Mouse (Mus musculus) ES-E14 (cell line): ENCODE results near the gene Prickle2. TPM values are rescaled to one million over a fixed set of nuclear protein-coding genes. Genes with fewer than 3 reads are reported as not detected.

Experiments
- DNase-seq: peaks from one replicate; pipeline ENCODE4 v3.0.0-alpha.2; 2013; ENCODE audit warnings: low read depth, low spot score
- H3K27ac ChIP-seq: 2 replicates; pipeline ENCODE4 v1.5.1; 2012; ENCODE audit warnings: low read depth, mild to moderate bottlenecking, low read length, moderate library complexity, mixed read lengths; ENCODE audit not compliant: poor library complexity, insufficient read depth, severe bottlenecking
- H3K36me3 ChIP-seq: 2 replicates; pipeline ENCODE4 v1.6.1; 2012; ENCODE audit warnings: mild to moderate bottlenecking, low read length, moderate library complexity, mixed read lengths; ENCODE audit not compliant: control insufficient read depth, poor library complexity, insufficient read depth, severe bottlenecking
- H3K4me1 ChIP-seq, 2 experiments: fragments of 150-350 bp in 1 of 2; sonication (generic) in 1 of 2; 2 replicates each; pipeline ENCODE4 v1.6.1; 2012; ENCODE audit warnings: low read length in 2 of 2, mild to moderate bottlenecking in 1 of 2, mixed read lengths in 1 of 2; ENCODE audit not compliant: control insufficient read depth in 2 of 2, insufficient read depth in 2 of 2, poor library complexity in 1 of 2
- H3K4me3 ChIP-seq, 2 experiments: fragments of 150-350 bp in 1 of 2; sonication (generic) in 1 of 2; 2 replicates each; pipeline ENCODE4 v1.5.1; 2012; ENCODE audit warnings: low read length in 2 of 2, low read depth in 1 of 2, mild to moderate bottlenecking in 1 of 2, mixed read lengths in 1 of 2; ENCODE audit not compliant: insufficient read depth in 1 of 2, poor library complexity in 1 of 2, severe bottlenecking in 1 of 2
- H3K9ac ChIP-seq: 2 replicates; pipeline ENCODE4 v1.6.1; 2012; ENCODE audit warnings: low read depth, mild to moderate bottlenecking, low read length, mixed read lengths; ENCODE audit not compliant: poor library complexity, insufficient read depth, severe bottlenecking
- H3K9me3 ChIP-seq: fragments of 150-350 bp; sonication (generic); 2 replicates; pipeline ENCODE4 v1.6.1; 2012; ENCODE audit warnings: low read depth, mild to moderate bottlenecking, low read length; ENCODE audit not compliant: control insufficient read depth, insufficient read depth
- CHD2 ChIP-seq: IDR thresholded peaks from 2 replicates; pipeline ENCODE4 v1.6.1; 2014; ENCODE audit warnings: mild to moderate bottlenecking, low read depth, low read length, inconsistent platforms
- HCFC1 ChIP-seq: IDR thresholded peaks from 2 replicates; pipeline ENCODE4 v1.6.1; 2012; ENCODE audit warnings: low read length, inconsistent platforms, borderline replicate concordance; ENCODE audit not compliant: insufficient read depth
- MAFK ChIP-seq: IDR thresholded peaks from 2 replicates; pipeline ENCODE4 v1.6.1; 2014; ENCODE audit warnings: mild to moderate bottlenecking, low read depth, low read length, inconsistent platforms; ENCODE audit not compliant: insufficient read depth
- ZC3H11A ChIP-seq: IDR thresholded peaks from 2 replicates; pipeline ENCODE4 v1.6.1; 2012; ENCODE audit warnings: low read depth, mild to moderate bottlenecking, inconsistent platforms, low read length, borderline replicate concordance
- ZNF384 ChIP-seq: IDR thresholded peaks from 2 replicates; pipeline ENCODE4 v1.6.1; 2012; ENCODE audit warnings: low read depth, low read length, inconsistent platforms
- in situ Hi-C, 2 experiments: fragments of 600-800 bp; cut with MboI; formaldehyde crosslinking; loops; one replicate each; pipeline ENCODE4 v1.15.1; 2025; ENCODE audit warnings: low sequenced_read_pairs in 2 of 2, inconsistent platforms in 1 of 2; ENCODE audit not compliant: unreplicated experiment in 2 of 2
- total RNA-seq: library from RNA; depleted of rRNA; stranded (reverse); fragments of 300-350 nt; gene quantifications from 2 replicates; pipeline ENCODE4 v1.2.3, GENCODE M21; 2012

Prickle2 gene
- total RNA-seq, 1 experiment: 1.2 TPM

DNA sequence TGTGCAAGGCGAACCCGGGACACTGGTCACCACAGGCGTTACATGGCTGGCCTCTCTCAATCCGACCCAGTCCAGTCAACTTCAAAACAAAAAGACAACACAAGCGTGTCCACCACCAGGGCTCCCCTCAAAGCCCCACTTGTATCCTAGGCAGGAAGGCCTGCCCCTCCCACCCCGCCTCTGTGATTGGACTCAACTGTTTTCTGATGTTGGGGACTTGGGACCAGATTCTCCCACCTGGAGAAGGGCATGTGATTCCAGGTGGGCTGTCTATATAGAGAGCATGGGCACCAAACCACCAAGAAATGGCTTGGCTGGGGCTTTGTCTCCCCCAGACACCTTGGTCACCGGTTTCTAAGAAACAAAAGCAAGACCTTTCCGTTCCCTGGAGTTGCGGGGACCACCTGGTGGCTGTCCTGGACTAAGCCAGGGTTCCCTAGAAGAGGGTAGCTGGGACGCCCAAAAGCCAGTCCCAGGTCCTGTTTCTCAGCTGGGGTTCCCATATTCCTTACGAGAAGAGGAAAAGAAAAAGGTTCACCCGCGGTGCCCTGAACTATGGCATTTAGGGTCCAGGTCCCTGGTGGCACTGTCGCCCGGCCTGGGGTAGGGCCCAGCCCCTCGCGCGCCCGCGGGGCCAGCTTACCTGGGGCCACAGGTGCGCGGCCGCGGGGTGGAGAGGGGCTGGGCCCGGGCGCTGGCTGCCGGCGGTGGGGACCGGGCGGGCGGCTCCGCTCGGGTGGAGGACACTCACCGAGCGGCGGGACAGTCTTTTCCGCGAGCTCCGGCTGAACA, 406 bp downstream of the Prickle2 start:
- Histone ChIP-seq H3K4me1 (no peaks in the 10 kb centered on the region), H3K27ac (no peak overlapping the region), H3K9me3 (no peaks in the 10 kb centered on the region), H3K9ac (peak overlapping the region; percentile 67; the same call in 1 of the 2 replicates), H3K36me3 (no peaks in the 10 kb centered on the region), H3K4me3 (peak overlapping the region; percentile 83 to 87)
- no peak for DNase-seq
- in situ Hi-C loops: no loop called here
- TF ChIP-seq CHD2: no peak
- TF ChIP-seq HCFC1: no peak
- no peak for TF ChIP-seq MAFK
- no peak for TF ChIP-seq ZNF384
- no peak for TF ChIP-seq ZC3H11A

- no peak overlapping the region for H3K27ac ChIP-seq
- in situ Hi-C loops: no loop called here
- no peak for DNase-seq
- H3K9ac ChIP-seq: no peak overlapping the region
- no peak for TF ChIP-seq CHD2
- TF ChIP-seq MAFK: no peak
- TF ChIP-seq HCFC1: no peak
- no peak for TF ChIP-seq ZC3H11A
- TF ChIP-seq ZNF384: no peak
- H3K4me3 ChIP-seq: no peak overlapping the region
- H3K9me3 ChIP-seq: no peaks in the 10 kb centered on the region
- H3K4me1 ChIP-seq: no peaks in the 10 kb centered on the region
- H3K36me3 ChIP-seq: no peaks in the 10 kb centered on the region
These were observed 1.1 kb downstream of the Prickle2 start for GRCm38 (mm10) chr6:92704810-92705209.

DNA sequence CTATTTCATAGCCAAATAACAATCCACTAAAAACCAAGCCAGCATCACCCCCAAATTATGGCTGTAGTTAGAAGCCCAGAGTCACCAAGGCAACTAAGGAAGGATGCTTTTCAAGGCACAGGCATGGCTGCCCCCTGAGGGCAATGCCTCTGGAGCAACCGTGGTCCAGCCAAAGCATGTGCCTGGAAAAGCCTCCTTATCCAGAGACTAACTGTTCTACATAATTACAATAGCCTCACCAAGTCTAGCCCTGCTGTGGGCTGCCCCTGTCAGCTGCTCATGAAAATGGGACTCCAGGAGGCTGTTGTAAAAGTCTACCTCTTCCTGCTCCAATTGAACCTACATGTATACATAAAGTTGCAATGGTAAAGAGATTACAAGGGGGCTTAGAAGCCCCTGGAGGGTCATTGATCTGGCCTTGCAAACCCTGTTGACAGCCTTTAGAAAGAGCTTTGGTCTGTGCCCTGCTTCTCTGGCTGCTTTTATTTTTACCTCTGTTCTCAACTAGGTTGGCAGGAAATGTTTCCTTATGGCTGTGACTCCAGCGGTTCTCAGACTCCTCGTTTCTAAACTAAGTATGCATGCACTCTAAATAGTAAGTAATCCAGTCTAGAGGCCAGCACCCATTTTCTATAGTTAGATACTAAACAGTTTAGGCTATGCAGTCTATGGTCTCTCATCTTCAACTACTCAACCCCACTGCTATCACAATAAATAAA, 6.3 kb downstream of the Prickle2 start:
- H3K9ac ChIP-seq: no peak overlapping the region
- no peak overlapping the region for H3K4me3 ChIP-seq
- no peaks in the 10 kb centered on the region for H3K9me3 ChIP-seq
- no peak overlapping the region for H3K27ac ChIP-seq
- no peak for DNase-seq
- TF ChIP-seq ZNF384: no peak
- TF ChIP-seq ZC3H11A: no peak
- TF ChIP-seq CHD2: no peak
- TF ChIP-seq MAFK: no peak
- no peak for TF ChIP-seq HCFC1
- in situ Hi-C loops: no loop called here
- no peaks in the 10 kb centered on the region for H3K36me3 ChIP-seq
- H3K4me1 ChIP-seq: no peaks in the 10 kb centered on the region

GRCm38 (mm10) chr6:92697807-92698206, 8.1 kb downstream of the Prickle2 start:
- Histone ChIP-seq H3K9me3 (no peaks in the 10 kb centered on the region), H3K4me1 (no peaks in the 10 kb centered on the region), H3K27ac (no peak overlapping the region), H3K36me3 (no peaks in the 10 kb centered on the region), H3K9ac (no peak overlapping the region), H3K4me3 (no peak overlapping the region)
- in situ Hi-C loops: no loop called here
- TF ChIP-seq CHD2 (no peak), HCFC1 (no peak), ZNF384 (no peak), ZC3H11A (no peak), MAFK (no peak)
- DNase-seq: no peak
